Mouse (Mus musculus) forebrain, embryonic 10.5 days (tissue): ENCODE results near the gene Gm3512. TPM values are rescaled to one million over a fixed set of nuclear protein-coding genes. Genes with fewer than 3 reads are reported as not detected.
A peak's percentile ranks its signal among the peaks of the same experiment; 100 is the strongest.
"Not testable (repeated sequence)": the region's sequence is repeated elsewhere in the genome, so short reads cannot be mapped to it uniquely, and the experiment has no call there.

Experiments
- DNase-seq: peaks from one replicate; pipeline ENCODE4 v3.0.0-alpha.2; 2017; ENCODE audit warnings: low spot score; ENCODE audit errors: extremely low spot score
- H3K27ac ChIP-seq: fragments of 300-500 bp; sonication (generic); 2 replicates; pipeline ENCODE4 v1.5.1; 2016; ENCODE audit warnings: mild to moderate bottlenecking
- H3K27me3 ChIP-seq: fragments of 300-500 bp; sonication (generic); 2 replicates; pipeline ENCODE4 v1.6.1; 2016; ENCODE audit warnings: mild to moderate bottlenecking; ENCODE audit not compliant: poor library complexity, severe bottlenecking
- H3K36me3 ChIP-seq: fragments of 300-500 bp; sonication (generic); replicated peaks from 2 replicates; pipeline ENCODE4 v1.6.1; 2016; ENCODE audit warnings: mild to moderate bottlenecking, moderate library complexity
- H3K4me1 ChIP-seq: fragments of 300-500 bp; sonication (generic); 2 replicates; pipeline ENCODE4 v1.6.1; 2016
- H3K4me3 ChIP-seq: fragments of 300-500 bp; sonication (generic); 2 replicates; pipeline ENCODE4 v1.5.1; 2016; ENCODE audit warnings: mild to moderate bottlenecking, moderate library complexity
- H3K9me3 ChIP-seq: fragments of 300-500 bp; sonication (generic); 2 replicates; pipeline ENCODE4 v1.6.1; 2016; ENCODE audit warnings: mild to moderate bottlenecking, moderate library complexity
- WGBS: fragments of 180-500 bp; shearing (Covaris S2); methylation state at CpG from one replicate; pipeline ENCODE4 v1.1.7; 2016; 5-methylcytosine and 5-hydroxymethylcytosine counted together
- polyA plus RNA-seq: library from polyadenylated mRNA; unstranded; fragments of >200 nt; fragmentation: Nextera tagmentation; extraction: Ambion mirVana; gene quantifications from 2 replicates; pipeline ENCODE4 v1.2.1, GENCODE M21; 2016

Gm3512 gene
- 3.8 and 4.5 TPM in 2 replicates for polyA plus RNA-seq

DNA sequence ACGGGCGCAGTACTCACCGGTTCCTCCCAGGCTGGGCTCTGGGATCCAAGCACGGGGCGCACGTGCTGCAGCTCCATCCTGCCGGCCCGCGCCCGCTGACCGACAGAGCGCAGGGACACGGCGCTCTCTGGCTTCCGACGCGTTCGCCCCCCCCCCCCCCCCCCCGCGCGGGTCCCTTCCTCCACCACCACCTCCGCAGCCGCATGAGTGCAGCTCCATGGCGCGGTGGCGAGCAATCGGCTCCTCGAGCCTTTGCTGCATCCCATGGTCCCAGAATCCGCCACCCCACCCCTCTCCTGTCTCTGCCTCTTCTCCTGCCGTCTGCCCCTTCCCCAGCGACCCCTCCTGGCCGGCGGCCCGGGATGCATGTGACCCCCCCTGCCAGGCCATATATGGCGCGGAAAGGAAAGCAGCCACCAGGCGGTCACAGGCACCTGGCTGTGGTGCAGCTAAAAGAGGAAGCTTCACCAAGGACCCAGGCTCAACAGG lies at the start of gene Gm3512:
TSS of gene Gm3512 (minus strand) at position 51 of the 489 bp plus-strand sequence.
- H3K27me3 ChIP-seq, H3K9me3 ChIP-seq, H3K4me1 ChIP-seq, H3K36me3 ChIP-seq, DNase-seq, H3K27ac ChIP-seq, H3K4me3 ChIP-seq: not testable (repeated sequence)
- no CpG with 5 or more reads among the region's 37 CpGs for WGBS

DNA sequence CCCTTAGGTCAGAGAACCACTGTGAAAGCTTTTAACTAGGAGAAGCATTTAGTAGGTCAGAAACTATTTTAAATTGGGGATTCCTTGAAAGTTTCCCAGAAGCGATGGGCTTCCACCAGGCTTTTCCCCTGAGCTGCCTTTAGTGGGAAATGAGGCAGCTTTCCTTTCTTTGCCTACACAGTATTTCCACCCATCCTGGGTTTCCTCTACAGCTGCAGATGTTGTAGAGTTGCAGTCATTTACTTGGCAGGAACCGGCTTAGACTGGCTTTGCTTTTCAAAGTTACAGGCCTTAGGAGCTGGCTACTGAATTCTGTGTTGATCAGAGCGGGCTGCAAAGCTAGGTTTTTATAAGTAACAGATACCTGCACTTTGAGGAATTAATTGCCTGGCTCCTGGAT lies 25.7 kb upstream of the Gm3512 start:
- 92% methylated on average over 3 of the region's 3 CpGs for WGBS
- not testable (repeated sequence) for H3K4me3 ChIP-seq, H3K9me3 ChIP-seq, H3K27me3 ChIP-seq, H3K4me1 ChIP-seq, DNase-seq, H3K36me3 ChIP-seq, H3K27ac ChIP-seq

DNA sequence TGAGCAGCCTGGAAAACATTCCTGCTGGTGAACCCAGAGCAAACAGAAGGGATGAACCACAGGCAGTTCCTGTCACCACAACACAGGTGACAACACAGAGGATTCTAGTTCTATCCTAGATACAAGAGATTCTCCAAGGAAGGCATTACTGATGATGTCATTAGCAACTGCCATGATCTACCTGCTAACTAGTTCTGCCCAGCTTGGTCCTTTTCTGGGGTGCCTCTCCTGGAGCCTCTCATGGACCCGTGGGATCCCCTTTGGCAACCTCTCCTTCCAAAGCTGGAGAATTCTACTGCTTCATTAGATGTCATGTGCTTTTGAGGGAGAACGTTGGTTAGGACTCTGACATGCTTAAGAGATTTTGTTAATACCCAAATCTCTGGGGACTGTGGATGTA lies 20.1 kb upstream of the Gm3512 start, which contains the start of gene Gm16434:
TSS of gene Gm16434 (minus strand) at position 101 of the 400 bp plus-strand sequence.
- H3K27me3 ChIP-seq, H3K36me3 ChIP-seq, DNase-seq, H3K4me1 ChIP-seq, H3K4me3 ChIP-seq, H3K9me3 ChIP-seq, H3K27ac ChIP-seq: not testable (repeated sequence)
- no CpG with 5 or more reads among the region's 2 CpGs for WGBS

DNA sequence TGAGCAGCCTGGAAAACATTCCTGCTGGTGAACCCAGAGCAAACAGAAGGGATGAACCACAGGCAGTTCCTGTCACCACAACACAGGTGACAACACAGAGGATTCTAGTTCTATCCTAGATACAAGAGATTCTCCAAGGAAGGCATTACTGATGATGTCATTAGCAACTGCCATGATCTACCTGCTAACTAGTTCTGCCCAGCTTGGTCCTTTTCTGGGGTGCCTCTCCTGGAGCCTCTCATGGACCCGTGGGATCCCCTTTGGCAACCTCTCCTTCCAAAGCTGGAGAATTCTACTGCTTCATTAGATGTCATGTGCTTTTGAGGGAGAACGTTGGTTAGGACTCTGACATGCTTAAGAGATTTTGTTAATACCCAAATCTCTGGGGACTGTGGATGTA lies 49.0 kb downstream of the Gm3512 start, which contains the start of gene Gm6676:
TSS of gene Gm6676 (minus strand) at position 101 of the 400 bp plus-strand sequence.
- no CpG with 5 or more reads among the region's 2 CpGs for WGBS
- not testable (repeated sequence) for H3K27me3 ChIP-seq

DNA sequence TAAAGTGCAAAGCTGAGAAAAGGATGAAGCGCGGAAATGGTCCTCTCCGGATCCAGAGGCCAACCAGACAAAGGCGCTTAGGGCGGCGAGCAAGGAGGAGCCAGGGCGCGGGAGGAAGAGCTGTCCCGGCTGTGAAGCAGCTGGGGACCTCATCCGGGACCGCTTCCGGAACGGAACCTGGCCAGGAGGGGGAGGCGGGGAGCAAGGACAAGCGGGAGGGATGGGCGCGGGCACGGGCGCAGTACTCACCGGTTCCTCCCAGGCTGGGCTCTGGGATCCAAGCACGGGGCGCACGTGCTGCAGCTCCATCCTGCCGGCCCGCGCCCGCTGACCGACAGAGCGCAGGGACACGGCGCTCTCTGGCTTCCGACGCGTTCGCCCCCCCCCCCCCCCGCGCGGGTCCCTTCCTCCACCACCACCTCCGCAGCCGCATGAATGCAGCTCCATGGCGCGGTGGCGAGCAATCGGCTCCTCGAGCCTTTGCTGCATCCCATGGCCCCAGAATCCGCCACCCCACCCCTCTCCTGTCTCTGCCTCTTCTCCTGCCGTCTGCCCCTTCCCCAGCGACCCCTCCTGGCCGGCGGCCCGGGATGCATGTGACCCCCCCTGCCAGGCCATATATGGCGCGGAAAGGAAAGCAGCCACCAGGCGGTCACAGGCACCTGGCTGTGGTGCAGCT lies 69.1 kb downstream of the Gm3512 start:
- not testable (repeated sequence) for H3K27me3 ChIP-seq, H3K9me3 ChIP-seq, H3K4me1 ChIP-seq, H3K36me3 ChIP-seq
- WGBS = 0% methylated on average over 13 of the region's 54 CpGs
- Histone ChIP-seq H3K27ac (peak overlapping the region; percentile 92), H3K4me3 (peak overlapping the region; percentile 57)
- DNase-seq = peak; percentile 45

More for the DNA sequence above, 49.0 kb downstream of the Gm3512 start, which contains the start of gene Gm6676:
- not testable (repeated sequence) for H3K36me3 ChIP-seq, H3K4me3 ChIP-seq, H3K4me1 ChIP-seq, H3K9me3 ChIP-seq, DNase-seq, H3K27ac ChIP-seq

Other genes with a start within 250 kb of the Gm3512 start
- gene Gm6356, start 200.7 kb downstream of the Gm3512 start, polyA plus RNA-seq = not detected in 2 replicates
- gene Gm10406, start 147.1 kb downstream of the Gm3512 start, polyA plus RNA-seq = 0.85 and 1.3 TPM in 2 replicates
- not detected in 2 replicates for gene Gm3685, start 129.6 kb downstream of the Gm3512 start, polyA plus RNA-seq
- 1.1 and 1.4 TPM in 2 replicates for gene Gm3696, start 73.9 kb downstream of the Gm3512 start, polyA plus RNA-seq
- not detected in 2 replicates for gene Gm6676, start 49.1 kb downstream of the Gm3512 start, polyA plus RNA-seq
- not detected in 2 replicates for gene Gm16434, start 20.0 kb upstream of the Gm3512 start, polyA plus RNA-seq
- gene Gm3727, start 90.2 kb upstream of the Gm3512 start, polyA plus RNA-seq = not detected in 2 replicates
- 1.6 and 1.9 TPM in 2 replicates for gene Gm3739, start 140.5 kb upstream of the Gm3512 start, polyA plus RNA-seq
- not detected in 2 replicates for gene Gm5797, start 157.9 kb upstream of the Gm3512 start, polyA plus RNA-seq
- not detected in 2 replicates for gene Gm8374, start 190.6 kb upstream of the Gm3512 start, polyA plus RNA-seq